Mouse (Mus musculus): ENCODE measurements around the gene Pheta1. TPM values are rescaled to one million over a fixed set of nuclear protein-coding genes. Genes with fewer than 3 reads are reported as not detected.

The Pheta1 gene
- polyA plus RNA-seq, 1 experiment from 2014 or later = 24.4 TPM

- H3K4me1 ChIP-seq (replicated peaks; ENCODE audit: control insufficient read depth, insufficient read depth, low read length) = 0 out of 2 replicates have a peak, but pooled peaks cover 4% of the 10 kb centered on the region
- peaks cover 7% of the 10 kb centered on the region for H3K9me3 ChIP-seq (ENCODE audit: control insufficient read depth, low read length)
- H3K9ac ChIP-seq (ENCODE audit: low read length) = no peak overlapping the region
- H3K4me2 ChIP-seq (ENCODE audit: low read length) = no peak overlapping the region
- H3K36me3 ChIP-seq (ENCODE audit: control insufficient read depth, insufficient read depth, low read length) = peaks cover 35% of the 10 kb centered on the region
- no peaks in the 10 kb centered on the region for H3K27me3 ChIP-seq (replicated peaks; ENCODE audit: control insufficient read depth, insufficient read depth, low read length)
- DNase-seq (ENCODE audit: low spot score) (no peak), ATAC-seq (replicated peaks; ENCODE audit: low FRiP score, low TSS enrichment, low read depth) (no peak)
- WGBS = 81% methylated on average over 11 of the region's 11 CpGs
- H3K4me3 ChIP-seq (ENCODE audit: low read depth, low read length) = no peak overlapping the region
- H3K27ac ChIP-seq (ENCODE audit: low read depth) = no peak overlapping the region
These were observed 8.0 kb downstream of the Pheta1 start for GRCm38 (mm10) chr5:121856740-121857139.

GRCm38 (mm10) chr5:121858427-121858826 is 9.6 kb downstream of the Pheta1 start:
- DNase-seq (ENCODE audit: low spot score) (no peak), ATAC-seq (replicated peaks; ENCODE audit: low FRiP score, low TSS enrichment, low read depth) (no peak)
- Histone ChIP-seq H3K36me3 (ENCODE audit: control insufficient read depth, insufficient read depth, low read length) (peaks cover 18% of the 10 kb centered on the region), H3K4me2 (ENCODE audit: low read length) (no peak overlapping the region), H3K9me3 (ENCODE audit: control insufficient read depth, low read length) (peaks cover 7% of the 10 kb centered on the region), H3K4me1 (replicated peaks; ENCODE audit: control insufficient read depth, insufficient read depth, low read length) (0 out of 2 replicates have a peak, but pooled peaks cover 4% of the 10 kb centered on the region), H3K9ac (ENCODE audit: low read length) (no peak overlapping the region), H3K27ac (ENCODE audit: low read depth) (no peak overlapping the region), H3K4me3 (ENCODE audit: low read depth, low read length) (no peak overlapping the region), H3K27me3 (replicated peaks; ENCODE audit: control insufficient read depth, insufficient read depth, low read length) (no peaks in the 10 kb centered on the region)
- WGBS = 79% methylated on average over 12 of the region's 12 CpGs

- no peak for ATAC-seq (replicated peaks; ENCODE audit: low FRiP score, low TSS enrichment, low read depth)
- Histone ChIP-seq H3K36me3 (ENCODE audit: control insufficient read depth, insufficient read depth, low read length) (0 out of 2 replicates have a peak, but pooled peaks cover 6% of the 10 kb centered on the region), H3K9me3 (ENCODE audit: control insufficient read depth, low read length) (peaks cover 7% of the 10 kb centered on the region), H3K4me1 (replicated peaks; ENCODE audit: control insufficient read depth, insufficient read depth, low read length) (no peaks in the 10 kb centered on the region), H3K4me3 (ENCODE audit: low read depth, low read length) (no peak overlapping the region), H3K9ac (ENCODE audit: low read length) (no peak overlapping the region), H3K27ac (ENCODE audit: low read depth) (no peak overlapping the region), H3K27me3 (replicated peaks; ENCODE audit: control insufficient read depth, insufficient read depth, low read length) (no peaks in the 10 kb centered on the region), H3K4me2 (ENCODE audit: low read length) (no peak overlapping the region)
- DNase-seq (ENCODE audit: low spot score) = no peak
- 44% methylated on average over 5 of the region's 5 CpGs for WGBS
These were observed 13.2 kb downstream of the Pheta1 start for GRCm38 (mm10) chr5:121861964-121862363.

GRCm38 (mm10) chr5:121864330-121864729 is 15.5 kb downstream of the Pheta1 start:
- H3K9me3 ChIP-seq (ENCODE audit: control insufficient read depth, low read length) = peaks cover 7% of the 10 kb centered on the region
- H3K36me3 ChIP-seq (ENCODE audit: control insufficient read depth, insufficient read depth, low read length) = peaks cover 14% of the 10 kb centered on the region; the same call in 1 of the 2 replicates
- H3K9ac ChIP-seq (ENCODE audit: low read length) = no peak overlapping the region
- WGBS = 27% methylated on average over 4 of the region's 11 CpGs
- H3K4me3 ChIP-seq (ENCODE audit: low read depth, low read length) = no peak overlapping the region
- H3K4me2 ChIP-seq (ENCODE audit: low read length) = no peak overlapping the region; the same call in 1 of the 2 replicates
- DNase-seq (ENCODE audit: low spot score) (no peak), ATAC-seq (replicated peaks; ENCODE audit: low FRiP score, low TSS enrichment, low read depth) (peak; percentile 20; the same call in 1 of the 2 replicates)
- H3K4me1 ChIP-seq (replicated peaks; ENCODE audit: control insufficient read depth, insufficient read depth, low read length) = no peaks in the 10 kb centered on the region
- no peaks in the 10 kb centered on the region for H3K27me3 ChIP-seq (replicated peaks; ENCODE audit: control insufficient read depth, insufficient read depth, low read length)
- H3K27ac ChIP-seq (ENCODE audit: low read depth) = no peak overlapping the region

GRCm38 (mm10) chr5:121867963-121868362 is 19.2 kb downstream of the Pheta1 start:
- H3K27me3 ChIP-seq (replicated peaks; ENCODE audit: control insufficient read depth, insufficient read depth, low read length) = no peaks in the 10 kb centered on the region
- H3K4me1 ChIP-seq (replicated peaks; ENCODE audit: control insufficient read depth, insufficient read depth, low read length) = no peaks in the 10 kb centered on the region
- H3K4me3 ChIP-seq (ENCODE audit: low read depth, low read length) = no peak overlapping the region
- WGBS = 71% methylated on average over 5 of the region's 5 CpGs
- no peaks in the 10 kb centered on the region for H3K9me3 ChIP-seq (ENCODE audit: control insufficient read depth, low read length)
- no peak overlapping the region for H3K9ac ChIP-seq (ENCODE audit: low read length)
- no peak for DNase-seq (ENCODE audit: low spot score)
- no peak overlapping the region for H3K27ac ChIP-seq (ENCODE audit: low read depth)
- H3K36me3 ChIP-seq (ENCODE audit: control insufficient read depth, insufficient read depth, low read length) = peaks cover 10% of the 10 kb centered on the region; the same call in 1 of the 2 replicates
- ATAC-seq (replicated peaks; ENCODE audit: low FRiP score, low TSS enrichment, low read depth) = no peak
- H3K4me2 ChIP-seq (ENCODE audit: low read length) = no peak overlapping the region

- Histone ChIP-seq H3K4me1 (replicated peaks; ENCODE audit: control insufficient read depth, insufficient read depth, low read length) (no peaks in the 10 kb centered on the region), H3K27me3 (replicated peaks; ENCODE audit: control insufficient read depth, insufficient read depth, low read length) (no peaks in the 10 kb centered on the region), H3K4me3 (ENCODE audit: low read depth, low read length) (no peak overlapping the region), H3K9me3 (ENCODE audit: control insufficient read depth, low read length) (no peaks in the 10 kb centered on the region), H3K36me3 (ENCODE audit: control insufficient read depth, insufficient read depth, low read length) (peaks cover 16% of the 10 kb centered on the region; the same call in 1 of the 2 replicates), H3K27ac (ENCODE audit: low read depth) (no peak overlapping the region), H3K4me2 (ENCODE audit: low read length) (no peak overlapping the region), H3K9ac (ENCODE audit: low read length) (no peak overlapping the region)
- DNase-seq (ENCODE audit: low spot score) (no peak), ATAC-seq (replicated peaks; ENCODE audit: low FRiP score, low TSS enrichment, low read depth) (no peak)
- 84% methylated on average over 6 of the region's 6 CpGs for WGBS
These were observed 22.0 kb downstream of the Pheta1 start for GRCm38 (mm10) chr5:121870832-121871231.

GRCm38 (mm10) chr5:121871515-121872030 is 22.8 kb downstream of the Pheta1 start:
- DNase-seq (ENCODE audit: low spot score) (no peak), ATAC-seq (replicated peaks; ENCODE audit: low FRiP score, low TSS enrichment, low read depth) (no peak)
- Histone ChIP-seq H3K27me3 (replicated peaks; ENCODE audit: control insufficient read depth, insufficient read depth, low read length) (no peaks in the 10 kb centered on the region), H3K27ac (ENCODE audit: low read depth) (no peak overlapping the region), H3K4me1 (replicated peaks; ENCODE audit: control insufficient read depth, insufficient read depth, low read length) (no peaks in the 10 kb centered on the region), H3K4me3 (ENCODE audit: low read depth, low read length) (no peak overlapping the region), H3K36me3 (ENCODE audit: control insufficient read depth, insufficient read depth, low read length) (peaks cover 16% of the 10 kb centered on the region; the same call in 1 of the 2 replicates), H3K9ac (ENCODE audit: low read length) (no peak overlapping the region), H3K9me3 (ENCODE audit: control insufficient read depth, low read length) (no peaks in the 10 kb centered on the region), H3K4me2 (ENCODE audit: low read length) (no peak overlapping the region)
- 91% methylated on average over 13 of the region's 13 CpGs for WGBS

- DNase-seq (ENCODE audit: low spot score) (peak; percentile 95), ATAC-seq (replicated peaks; ENCODE audit: low FRiP score, low TSS enrichment, low read depth) (peak; percentile 54)
- 13% methylated on average over 4 of the region's 4 CpGs for WGBS
- Histone ChIP-seq H3K27ac (ENCODE audit: low read depth) (no peak overlapping the region), H3K4me2 (ENCODE audit: low read length) (no peak overlapping the region), H3K4me1 (replicated peaks; ENCODE audit: control insufficient read depth, insufficient read depth, low read length) (no peaks in the 10 kb centered on the region), H3K9me3 (ENCODE audit: control insufficient read depth, low read length) (no peaks in the 10 kb centered on the region), H3K36me3 (ENCODE audit: control insufficient read depth, insufficient read depth, low read length) (peaks cover 16% of the 10 kb centered on the region; the same call in 1 of the 2 replicates), H3K4me3 (ENCODE audit: low read depth, low read length) (no peak overlapping the region), H3K27me3 (replicated peaks; ENCODE audit: control insufficient read depth, insufficient read depth, low read length) (no peaks in the 10 kb centered on the region), H3K9ac (ENCODE audit: low read length) (no peak overlapping the region)
These were observed 23.4 kb downstream of the Pheta1 start for GRCm38 (mm10) chr5:121872158-121872557.

- H3K27ac ChIP-seq (ENCODE audit: low read depth) = no peak overlapping the region
- no peak overlapping the region for H3K4me3 ChIP-seq (ENCODE audit: low read depth, low read length)
- H3K4me1 ChIP-seq (replicated peaks; ENCODE audit: control insufficient read depth, insufficient read depth, low read length) = no peaks in the 10 kb centered on the region
- no peaks in the 10 kb centered on the region for H3K9me3 ChIP-seq (ENCODE audit: control insufficient read depth, low read length)
- no peak for DNase-seq (ENCODE audit: low spot score)
- no peak for ATAC-seq (replicated peaks; ENCODE audit: low FRiP score, low TSS enrichment, low read depth)
- H3K9ac ChIP-seq (ENCODE audit: low read length) = no peak overlapping the region
- no peak overlapping the region for H3K4me2 ChIP-seq (ENCODE audit: low read length)
- H3K27me3 ChIP-seq (replicated peaks; ENCODE audit: control insufficient read depth, insufficient read depth, low read length) = no peaks in the 10 kb centered on the region
- H3K36me3 ChIP-seq (ENCODE audit: control insufficient read depth, insufficient read depth, low read length) = 0 out of 2 replicates have a peak, but pooled peaks cover 9% of the 10 kb centered on the region
- 86% methylated on average over 12 of the region's 12 CpGs for WGBS
These were observed 26.3 kb downstream of the Pheta1 start for GRCm38 (mm10) chr5:121875041-121875440.

All from intestine, embryonic 14.5 days (tissue).